Mouse (Mus musculus) lung, postnatal 25 days (tissue): ENCODE measurements around the gene Gm28372.

ENCODE experiments used
- DNase-seq: peaks from one replicate; pipeline ENCODE4 v3.0.0; 2022; ENCODE audit warnings: low spot score

The Gm28372 gene

GRCm38 (mm10) chr2:130411558-130412495, 6.8 kb downstream of the Gm28372 start:
- DNase-seq = peak; percentile 74

- DNase-seq = no peak
Measured at GRCm38 (mm10) chr2:130412775-130413174, 7.7 kb downstream of the Gm28372 start.

GRCm38 (mm10) chr2:130414094-130414856, 9.2 kb downstream of the Gm28372 start:
- no peak for DNase-seq

GRCm38 (mm10) chr2:130421781-130422620, 17.0 kb downstream of the Gm28372 start:
- no peak for DNase-seq

GRCm38 (mm10) chr2:130423397-130424125, 18.5 kb downstream of the Gm28372 start:
- DNase-seq = peak; percentile 61

- DNase-seq = peak; percentile 93
Measured at GRCm38 (mm10) chr2:130424126-130424853, 19.3 kb downstream of the Gm28372 start, which contains the start of the genes Vps16 and Pced1a. TSS of gene Vps16 (plus strand) at chr2:130424339. TSS of gene Pced1a (minus strand) at chr2:130424701.

GRCm38 (mm10) chr2:130425112-130425511, 20.1 kb downstream of the Gm28372 start:
- peak; percentile 3 for DNase-seq

- no peak for DNase-seq
Measured at GRCm38 (mm10) chr2:130429851-130430250, 24.8 kb downstream of the Gm28372 start.

- DNase-seq = no peak
Measured at GRCm38 (mm10) chr2:130430484-130430883, 25.4 kb downstream of the Gm28372 start.

- no peak for DNase-seq
Measured at GRCm38 (mm10) chr2:130432157-130432556, 27.1 kb downstream of the Gm28372 start.

GRCm38 (mm10) chr2:130433152-130433551, 28.1 kb downstream of the Gm28372 start:
- DNase-seq = peak; percentile 55

- DNase-seq = no peak
Measured at GRCm38 (mm10) chr2:130436769-130437168, 31.7 kb downstream of the Gm28372 start.

- no peak for DNase-seq
Measured at GRCm38 (mm10) chr2:130438861-130439260, 33.8 kb downstream of the Gm28372 start.

- DNase-seq = no peak
Measured at GRCm38 (mm10) chr2:130439840-130440480, 34.9 kb downstream of the Gm28372 start.

GRCm38 (mm10) chr2:130442162-130442561, 37.1 kb downstream of the Gm28372 start:
- DNase-seq = no peak

GRCm38 (mm10) chr2:130448449-130448848, 43.4 kb downstream of the Gm28372 start:
- DNase-seq = no peak

GRCm38 (mm10) chr2:130449021-130449793, 44.2 kb downstream of the Gm28372 start:
- DNase-seq = no peak

- peak; percentile 91 for DNase-seq
Measured at GRCm38 (mm10) chr2:130449794-130450433, 44.9 kb downstream of the Gm28372 start, which contains the start of gene Ptpra. TSS of gene Ptpra (plus strand) at chr2:130450278.

- DNase-seq = peak; percentile 67
Measured at GRCm38 (mm10) chr2:130450434-130450796, 45.4 kb downstream of the Gm28372 start.
